In the genomic region with DNA sequence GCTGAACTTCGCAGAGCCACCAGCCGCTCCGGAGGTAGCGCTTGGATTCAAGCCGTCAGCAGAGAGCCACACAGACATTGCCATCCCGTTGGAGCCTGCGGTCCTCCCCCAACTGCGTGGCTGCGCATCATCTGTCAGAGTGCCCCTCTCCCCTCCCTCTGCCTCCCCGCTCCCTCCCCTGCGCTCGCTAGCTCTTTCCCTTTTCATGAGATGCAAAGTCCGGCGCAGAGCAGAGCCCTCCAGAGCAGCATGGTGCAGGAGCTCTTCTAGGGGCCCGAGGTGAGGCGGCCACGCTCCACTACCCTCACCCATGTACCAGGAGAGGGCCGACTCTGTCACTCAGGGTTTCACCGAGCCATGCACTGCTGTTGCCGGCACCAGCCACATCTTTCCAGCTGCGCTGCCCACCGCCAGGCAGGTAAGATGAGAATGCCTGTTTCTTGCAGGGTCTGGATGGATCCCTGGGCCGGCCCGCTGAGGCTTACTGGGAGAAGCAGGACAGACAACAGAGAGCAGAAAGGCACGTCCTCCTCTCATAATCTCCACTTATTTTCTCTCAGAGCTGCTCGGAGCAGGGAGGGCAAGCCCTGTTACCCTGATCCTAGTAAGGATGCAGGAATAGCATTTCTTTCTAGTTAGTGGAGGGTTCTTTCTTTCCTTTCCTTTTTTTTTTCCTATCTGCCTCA, we compare ENCODE assay signal across 8 mouse cellular contexts. TPM values are rescaled to one million over a fixed set of nuclear protein-coding genes. Genes with fewer than 3 reads are reported as not detected.
DNase-seq lines count a peak whose midpoint lies in the region; ATAC-seq lines count a peak whose summit lies in the region.

A gene (plus strand): TSS at position 88 of the 686 bp plus-strand sequence.

- peak within 1 kb of the TSS; percentile 47 for H3K4me3 ChIP-seq in heart, embryonic 15.5 days
- H3K4me3 ChIP-seq in forebrain, embryonic 10.5 days = peak within 1 kb of the TSS; percentile 55
- H3K4me3 ChIP-seq in midbrain, embryonic 14.5 days (replicated peaks; ENCODE audit: low read depth, low read length) = peak within 1 kb of the TSS; percentile 48

- DNase-seq in heart, postnatal 4 days = no peak
- peak; percentile 95 for DNase-seq in brain, adult 2 months (ENCODE audit: low read depth, low spot score)
- DNase-seq in forebrain, embryonic 10.5 days (ENCODE audit: extremely low spot score, low spot score) = peak; percentile 64
- no peak for DNase-seq in layer of hippocampus, postnatal 14 days (ENCODE audit: low spot score in 2 of 2)
- peak; percentile 87 for DNase-seq in midbrain, embryonic 14.5 days
- DNase-seq in gastrocnemius, adult 8-10 months (ENCODE audit: low spot score in 2 of 2) = no peak
- no peak for DNase-seq in ovary, postnatal 14 days (ENCODE audit: low spot score)

- no peaks in the 10 kb centered on the region for H3K36me3 ChIP-seq in heart, embryonic 15.5 days
- H3K36me3 ChIP-seq in forebrain, embryonic 10.5 days (replicated peaks) = no peaks in the 10 kb centered on the region
- H3K36me3 ChIP-seq in midbrain, embryonic 14.5 days (ENCODE audit: control insufficient read depth, insufficient read depth, low read length) = no peaks in the 10 kb centered on the region

- H3K4me2 ChIP-seq in heart, embryonic 15.5 days = peak within 1 kb of the TSS; percentile 73
- peak within 1 kb of the TSS; percentile 73 for H3K4me2 ChIP-seq in midbrain, embryonic 14.5 days (ENCODE audit: low read length)

- WGBS in heart, embryonic 15.5 days = 2% methylated on average over 26 of the region's 26 CpGs
- WGBS in forebrain, embryonic 10.5 days = under 1% methylated on average over 26 of the region's 26 CpGs
- WGBS in midbrain, embryonic 14.5 days = under 1% methylated on average over 26 of the region's 26 CpGs

- H3K27me3 ChIP-seq in heart, embryonic 15.5 days = peaks cover 39% of the 10 kb centered on the region
- peaks cover 64% of the 10 kb centered on the region for H3K27me3 ChIP-seq in forebrain, embryonic 10.5 days (ENCODE audit: poor library complexity, severe bottlenecking)
- no peaks in the 10 kb centered on the region for H3K27me3 ChIP-seq in midbrain, embryonic 14.5 days (ENCODE audit: control insufficient read depth, insufficient read depth, low read length)

- H3K4me1 ChIP-seq in heart, embryonic 15.5 days (replicated peaks) = peaks cover 14% of the 10 kb centered on the region
- peaks cover 45% of the 10 kb centered on the region for H3K4me1 ChIP-seq in forebrain, embryonic 10.5 days
- H3K4me1 ChIP-seq in midbrain, embryonic 14.5 days (ENCODE audit: control insufficient read depth, insufficient read depth, low read length) = peaks cover 38% of the 10 kb centered on the region

- peak within 1 kb of the TSS; percentile 49 for H3K9ac ChIP-seq in heart, embryonic 15.5 days
- peak within 1 kb of the TSS; percentile 74 for H3K9ac ChIP-seq in midbrain, embryonic 14.5 days (replicated peaks; ENCODE audit: low read length)

- no peak within 1 kb of the TSS for H3K27ac ChIP-seq in heart, embryonic 15.5 days
- H3K27ac ChIP-seq in forebrain, embryonic 10.5 days = peak within 1 kb of the TSS; percentile 79
- H3K27ac ChIP-seq in midbrain, embryonic 14.5 days (replicated peaks; ENCODE audit: low read depth, low read length) = peak within 1 kb of the TSS; percentile 86

- no peaks in the 10 kb centered on the region for H3K9me3 ChIP-seq in heart, embryonic 15.5 days (replicated peaks)
- no peaks in the 10 kb centered on the region for H3K9me3 ChIP-seq in forebrain, embryonic 10.5 days
- no peaks in the 10 kb centered on the region for H3K9me3 ChIP-seq in midbrain, embryonic 14.5 days (ENCODE audit: control insufficient read depth, low read length)

- peak; percentile 27; the same call in 1 of the 2 replicates for ATAC-seq in heart, embryonic 15.5 days (replicated peaks; ENCODE audit: insufficient number of reproducible peaks, insufficient read depth, low FRiP score, low read depth)
- peak; percentile 86 for ATAC-seq in midbrain, embryonic 14.5 days (ENCODE audit: low FRiP score, low TSS enrichment)

RNA-seq across cellular contexts. Expression of the gene that starts here (rescaled TPM):
- polyA plus RNA-seq in heart, embryonic 15.5 days (2015; fragmentation: Nextera tagmentation; extraction: Ambion mirVana) = 0.19 and 0.24 TPM in 2 replicates
- total RNA-seq in heart, postnatal 4 days (2021) = under 1 TPM in 1 of 2 experiments, not detected in 1; 0.09 TPM
- polyA plus RNA-seq in forebrain, embryonic 10.5 days (2016; fragmentation: Nextera tagmentation; extraction: Ambion mirVana) = 9.1 and 9.6 TPM in 2 replicates
- 10 to 100 TPM; 51.8 to 53.0 TPM for total RNA-seq in layer of hippocampus, postnatal 14 days (2021)
- 30.4 and 31.6 TPM in 2 replicates for polyA plus RNA-seq in midbrain, embryonic 14.5 days (2014; fragmentation: Nextera tagmentation; extraction: Ambion mirVana)
- not detected for total RNA-seq in gastrocnemius, adult 8-10 months (2022)

Comparison
In these comparisons a context has a peak if more than half of its experiments do, and no peak if none do; other contexts are left out.
1. RNA of the gene that starts here (total RNA-seq): 51.8 to 53.0 TPM in layer of hippocampus, postnatal 14 days; 0.09 TPM in heart, postnatal 4 days and not detected in gastrocnemius, adult 8-10 months; every median in the first group is over 10 times any median in the second.
2. Peak in ATAC-seq, H3K4me3 ChIP-seq, H3K9ac ChIP-seq and H3K4me2 ChIP-seq in heart, embryonic 15.5 days; RNA of the gene not detected or under 1 TPM.
3. DNase-seq: peak in brain, adult 2 months (single experiment), forebrain, embryonic 10.5 days (single experiment) and midbrain, embryonic 14.5 days (single experiment); none in heart, postnatal 4 days (single experiment), layer of hippocampus, postnatal 14 days (0 of 2), gastrocnemius, adult 8-10 months (0 of 2) and ovary, postnatal 14 days (single experiment).
4. Peak in every context shown above with its lines, with median percentiles within 50 percentile points of each other: H3K4me3 ChIP-seq.